Mouse (Mus musculus): ENCODE measurements around the gene Pcyt2.
"Not testable (repeated sequence)": the region's sequence is repeated elsewhere in the genome, so short reads cannot be mapped to it uniquely, and the experiment has no call there.

Pcyt2 gene

DNA sequence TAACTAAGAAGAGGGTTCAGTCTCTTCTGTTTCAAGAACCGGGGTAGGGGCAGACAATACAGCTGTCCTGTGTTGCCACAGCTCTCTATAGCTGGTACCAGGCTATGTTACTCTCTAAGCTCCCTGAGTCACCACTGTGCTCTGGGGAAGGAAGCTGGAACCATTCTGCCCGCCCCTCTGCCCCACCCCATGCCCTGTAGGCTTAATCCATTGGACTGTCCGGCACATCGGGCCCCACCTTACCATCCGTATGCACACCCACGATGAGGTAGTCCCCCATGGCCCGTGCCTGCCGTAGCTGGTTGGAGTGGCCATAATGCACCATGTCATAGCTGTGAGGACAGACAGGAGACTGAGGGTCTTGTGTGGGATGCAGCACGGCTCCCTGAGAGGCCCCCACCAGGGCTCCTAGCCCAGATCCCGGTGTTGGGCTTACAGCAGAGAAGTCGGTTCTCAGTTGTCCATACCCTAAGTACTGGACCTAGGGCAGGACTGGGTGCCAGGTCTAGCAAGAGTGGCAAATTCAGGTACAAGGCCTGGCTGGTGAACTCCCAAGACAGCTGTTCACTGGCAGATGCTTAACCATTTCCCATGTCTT lies 2.0 kb downstream of the Pcyt2 start:
- DNase-seq (ENCODE audit: low read depth) = no peak

DNA sequence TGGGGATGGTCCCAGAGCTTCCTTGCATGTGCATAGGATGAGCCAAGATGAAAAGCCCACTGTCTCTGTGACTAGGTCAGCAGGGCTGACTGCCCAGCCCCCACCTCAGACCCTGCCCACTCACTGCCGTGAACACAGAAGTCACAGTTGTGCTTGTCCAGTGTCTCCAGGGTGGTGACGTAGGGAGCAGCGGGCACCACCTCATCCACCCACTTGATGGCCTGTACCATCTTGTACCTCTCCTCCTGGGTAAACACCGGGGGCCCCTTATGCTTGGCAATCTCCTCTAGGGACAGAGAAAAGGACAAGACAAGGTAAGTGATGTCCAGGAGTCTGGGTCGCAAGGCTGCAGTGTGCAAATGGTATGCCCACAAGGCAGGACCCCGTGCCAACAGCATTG lies 2.6 kb downstream of the Pcyt2 start:
- no peak for DNase-seq (ENCODE audit: low read depth)

DNA sequence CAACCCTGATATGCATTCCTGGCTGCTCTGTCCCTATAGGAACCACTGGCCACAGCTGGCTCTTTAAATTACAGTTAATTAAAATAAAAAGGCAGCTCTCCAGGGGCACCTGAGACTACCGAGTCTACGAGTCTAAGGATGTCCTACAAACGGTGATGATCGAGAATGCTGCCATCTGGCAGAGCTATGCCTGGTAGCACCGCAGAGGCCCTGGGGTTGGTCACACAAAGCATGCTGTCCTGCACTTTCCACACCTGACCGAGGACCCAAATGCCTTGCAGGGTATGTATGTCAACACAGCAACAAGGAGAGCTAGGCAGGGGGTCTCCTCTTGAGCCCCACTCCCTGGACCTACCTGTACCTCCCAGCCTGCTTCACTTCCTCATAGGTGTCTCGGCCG lies 3.8 kb downstream of the Pcyt2 start:
- no peak for DNase-seq (ENCODE audit: low read depth)

GRCm38 (mm10) chr11:120613481-120613972 lies 4.2 kb downstream of the Pcyt2 start:
- no peak for DNase-seq (ENCODE audit: low read depth)

DNA sequence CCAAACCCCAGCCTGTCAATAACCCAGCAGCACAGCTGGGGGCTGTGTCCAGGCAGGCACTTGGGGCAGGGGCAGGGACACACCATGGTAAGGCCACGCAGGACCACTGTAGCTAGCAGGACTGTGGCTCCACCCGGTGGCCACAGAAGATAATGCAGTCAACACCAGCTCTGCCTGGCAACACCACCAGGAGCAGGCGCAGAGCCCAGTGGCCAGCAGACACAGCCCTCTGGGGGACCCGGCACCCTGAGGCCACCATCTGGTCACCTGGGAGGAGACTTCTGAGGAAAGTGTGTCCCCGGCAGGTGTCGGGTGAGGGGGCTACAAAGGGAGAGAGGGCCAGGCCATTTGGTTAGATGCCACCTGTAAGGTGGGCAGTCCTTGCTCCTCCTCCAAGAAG lies 5.0 kb downstream of the Pcyt2 start:
- peak; percentile 60 for DNase-seq (ENCODE audit: low read depth)

- no peak for DNase-seq (ENCODE audit: low read depth)
These were observed 7.2 kb downstream of the Pcyt2 start for GRCm38 (mm10) chr11:120610477-120611046.

GRCm38 (mm10) chr11:120609250-120609649 lies 8.5 kb downstream of the Pcyt2 start:
- no peak for DNase-seq (ENCODE audit: low read depth)

DNA sequence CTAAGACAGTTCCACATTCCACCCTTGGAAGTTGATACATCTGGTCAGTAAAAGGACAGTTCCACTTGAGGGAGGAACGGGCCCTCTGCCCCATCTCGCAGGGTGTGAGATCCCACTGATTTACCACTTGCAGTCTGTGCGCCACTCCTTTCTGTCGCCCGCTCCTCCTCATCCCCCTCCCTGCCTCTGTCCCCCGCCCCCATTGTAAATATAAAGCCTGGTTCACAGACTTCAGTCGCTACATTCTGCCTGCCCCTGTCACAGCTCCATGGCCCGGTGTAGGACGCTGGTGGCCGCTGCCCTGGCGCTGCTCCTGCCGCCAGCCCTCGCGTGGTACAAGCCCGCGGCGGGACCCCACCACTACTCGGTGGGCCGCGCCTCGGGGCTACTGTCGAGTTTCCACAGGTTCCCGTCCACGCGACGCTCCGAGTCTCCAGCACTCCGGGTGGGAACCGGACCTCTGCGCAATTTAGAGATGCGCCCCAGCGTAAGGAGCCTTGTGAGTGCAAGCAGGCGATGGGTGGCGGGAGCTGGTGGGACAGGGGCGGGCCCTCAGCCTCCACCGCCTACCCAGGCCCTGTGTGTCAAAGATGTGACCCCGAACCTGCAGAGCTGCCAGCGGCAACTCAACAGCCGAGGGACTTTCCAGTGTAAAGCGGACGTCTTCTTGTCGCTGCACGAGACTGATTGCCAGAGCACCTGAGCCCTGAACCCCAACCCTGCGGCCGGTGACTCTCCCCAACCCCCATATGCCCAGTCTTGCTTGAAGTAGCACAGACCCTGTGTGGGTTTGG lies 9.3 kb downstream of the Pcyt2 start, which contains the start of gene Npb:
Gene Npb (plus strand): TSS at position 237 of the 794 bp plus-strand sequence.
- no peak for DNase-seq (ENCODE audit: low read depth)

GRCm38 (mm10) chr11:120606764-120607163 lies 11.0 kb downstream of the Pcyt2 start:
- no peak for DNase-seq (ENCODE audit: low read depth)

GRCm38 (mm10) chr11:120605667-120606066 lies 12.1 kb downstream of the Pcyt2 start:
- no peak for DNase-seq (ENCODE audit: low read depth)

DNA sequence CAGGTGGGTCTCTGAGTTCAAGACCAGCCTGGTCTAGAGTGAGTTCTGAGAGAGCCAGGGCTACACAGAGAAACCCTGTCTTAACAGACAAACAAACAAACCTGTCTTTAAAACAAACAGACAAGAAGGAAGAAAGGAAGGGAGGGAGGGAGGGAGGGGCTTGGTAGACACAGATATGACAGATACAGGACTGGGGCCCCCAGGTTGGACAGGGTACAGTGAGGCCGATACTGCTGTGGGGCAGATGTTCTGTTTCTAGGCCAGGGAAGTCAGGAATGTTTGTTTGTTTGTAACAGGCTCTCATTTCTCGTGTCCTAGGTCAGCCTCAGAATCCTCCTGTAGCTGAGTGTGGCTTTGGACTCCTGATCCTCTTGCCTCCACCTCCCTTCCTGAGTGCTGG lies 14.2 kb downstream of the Pcyt2 start:
- DNase-seq (ENCODE audit: low read depth) = no peak

DNA sequence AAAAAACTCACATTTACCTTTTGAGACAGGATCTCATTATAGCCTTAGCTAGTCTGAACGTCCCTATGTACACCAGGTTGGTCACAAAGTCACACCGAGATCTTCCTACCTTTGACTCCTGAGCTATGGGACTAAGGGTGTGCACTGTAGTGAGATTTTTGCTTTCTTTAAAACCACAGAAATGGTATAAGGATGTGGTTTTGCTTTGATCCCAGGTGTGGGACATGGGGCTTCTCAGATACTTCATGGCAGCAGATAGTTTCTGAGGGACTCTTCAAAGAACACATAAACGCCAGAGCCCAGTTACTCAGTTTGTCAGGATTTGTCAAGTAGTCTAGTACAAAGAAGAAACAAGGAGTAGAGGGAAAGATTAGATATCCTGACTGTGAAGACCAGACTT lies 17.0 kb downstream of the Pcyt2 start:
- no peak for DNase-seq (ENCODE audit: low read depth)

DNA sequence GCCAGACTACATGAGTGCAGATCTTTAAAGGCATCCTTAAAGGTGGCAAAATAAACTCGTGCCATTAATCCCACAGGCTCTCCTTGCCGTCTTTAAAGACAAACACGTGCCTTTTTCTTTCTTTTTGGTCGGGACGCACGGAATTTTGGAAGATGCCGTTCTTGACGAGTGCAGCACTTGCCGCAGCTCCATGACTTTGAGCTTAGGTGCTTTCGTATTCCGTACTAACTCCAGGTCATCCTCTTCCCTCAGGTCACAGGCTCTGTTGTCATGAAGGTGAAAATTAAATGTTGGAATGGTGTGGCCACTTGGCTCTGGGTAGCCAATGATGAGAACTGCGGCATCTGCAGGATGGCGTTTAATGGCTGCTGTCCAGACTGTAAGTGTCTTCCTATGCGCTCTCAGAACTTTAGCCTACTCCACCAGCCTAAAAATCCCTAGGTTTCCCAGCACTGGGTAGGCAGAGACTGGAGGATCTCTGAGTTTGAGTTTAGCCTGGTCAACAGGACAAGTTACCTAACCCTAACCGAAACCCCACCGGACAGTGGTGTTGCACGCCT lies 18.7 kb downstream of the Pcyt2 start:
- DNase-seq (ENCODE audit: low read depth) = no peak

GRCm38 (mm10) chr11:120598283-120598989 lies 19.3 kb downstream of the Pcyt2 start, which contains the start of the genes Alyref and Anapc11:
TSS of gene Alyref (minus strand) at chr11:120598365.
TSS of gene Anapc11 (plus strand) at chr11:120598421.
- DNase-seq (ENCODE audit: low read depth) = peak; percentile 92

- no peak for DNase-seq (ENCODE audit: low read depth)
These were observed 20.2 kb downstream of the Pcyt2 start for GRCm38 (mm10) chr11:120597240-120598235.

DNA sequence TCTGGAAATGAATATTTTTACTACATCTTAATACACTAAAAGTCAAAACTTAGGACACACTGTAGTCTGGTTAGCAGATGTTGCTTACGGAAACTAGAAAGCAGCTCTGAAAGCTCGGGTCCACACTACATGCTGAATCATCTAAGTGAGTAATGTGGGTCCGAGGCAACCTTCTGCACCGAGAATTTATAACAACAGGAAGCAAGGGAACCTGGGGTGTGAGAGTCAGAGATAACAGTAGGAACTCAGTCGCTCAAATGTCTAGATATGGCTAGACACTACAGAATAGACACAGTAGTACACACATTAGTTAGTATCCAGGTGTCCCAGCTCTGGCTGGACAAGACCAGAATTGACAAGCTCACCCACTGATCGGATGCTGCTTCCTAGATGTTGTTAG lies 29.2 kb downstream of the Pcyt2 start:
- DNase-seq (ENCODE audit: low read depth) = no peak

- no peak for DNase-seq (ENCODE audit: low read depth)
These were observed 33.8 kb downstream of the Pcyt2 start for GRCm38 (mm10) chr11:120583937-120584336.

- not testable (repeated sequence) for DNase-seq (ENCODE audit: low read depth)
These were observed 34.8 kb downstream of the Pcyt2 start for GRCm38 (mm10) chr11:120582982-120583293.

- DNase-seq (ENCODE audit: low read depth) = peak; percentile 74
These were observed 35.3 kb downstream of the Pcyt2 start for GRCm38 (mm10) chr11:120582268-120582981.

Data from c-Kit-positive CD71-positive TER-119-negative erythroid progenitor cells, embryonic 14.5 days (primary cell).